ENCODE assay signal across 8 mouse cellular contexts in genomic region chrX:48285006-48285650, GRCm38 (mm10). TPM values are rescaled to one million over a fixed set of nuclear protein-coding genes. Genes with fewer than 3 reads are reported as not detected.
A peak's percentile ranks its signal among the peaks of the same experiment; 100 is the strongest.
DNase-seq lines count a peak whose midpoint lies in the region; ATAC-seq and TF ChIP-seq lines count a peak whose summit lies in the region.

No protein-coding gene starts in this region.

- no peaks in the 10 kb centered on the region for H3K36me3 ChIP-seq in limb, embryonic 11.5 days (ENCODE audit: control insufficient read depth, insufficient read depth, low read length)
- peaks cover 6% of the 10 kb centered on the region; the same call in 1 of the 2 replicates for H3K36me3 ChIP-seq in midbrain, embryonic 12.5 days
- no peaks in the 10 kb centered on the region for H3K36me3 ChIP-seq in spleen, adult 2 months (ENCODE audit: control insufficient read depth, insufficient read depth, low read length)

- H3K4me3 ChIP-seq in cortical plate, adult 2 months (ENCODE audit: insufficient read depth, low read length): peak overlapping the region; percentile 47
- peak overlapping the region; percentile 40 for H3K4me3 ChIP-seq in limb, embryonic 11.5 days (ENCODE audit: low read depth, low read length)
- H3K4me3 ChIP-seq in midbrain, embryonic 12.5 days: peak overlapping the region; percentile 46
- peak overlapping the region; percentile 91 for H3K4me3 ChIP-seq in spleen, adult 2 months (ENCODE audit: extremely low read depth, insufficient read depth, insufficient read length)

- 20% methylated on average over 21 of the region's 42 CpGs for WGBS in limb, embryonic 11.5 days
- 24% methylated on average over 26 of the region's 42 CpGs for WGBS in midbrain, embryonic 12.5 days
- 25% methylated on average over 27 of the region's 42 CpGs for WGBS in spleen, adult 2 months

- peak overlapping the region; percentile 64 for H3K27ac ChIP-seq in cortical plate, adult 2 months (ENCODE audit: insufficient read depth, low read length)
- peak overlapping the region; percentile 79 for H3K27ac ChIP-seq in limb, embryonic 11.5 days (replicated peaks; ENCODE audit: low read depth, low read length)
- peak overlapping the region; percentile 93 for H3K27ac ChIP-seq in midbrain, embryonic 12.5 days (replicated peaks)
- peak overlapping the region; percentile 98 for H3K27ac ChIP-seq in spleen, adult 2 months (ENCODE audit: insufficient read depth, low read length)

- peak; percentile 73 for DNase-seq in layer of hippocampus, adult 11-12 months (ENCODE audit: low spot score)
- DNase-seq in layer of hippocampus, adult 9-10 months (ENCODE audit: low spot score): no peak
- DNase-seq in gastrocnemius, adult 8-10 months (ENCODE audit: low spot score in 2 of 2): peak; percentile 26 to 60
- DNase-seq in induced T-regulatory cell, adult 2 months (ENCODE audit: low read depth): peak; percentile 87
- DNase-seq in limb, embryonic 11.5 days (ENCODE audit: low spot score): peak; percentile 79
- DNase-seq in spleen, adult 2 months (ENCODE audit: low read depth in 1 of 2, low spot score in 2 of 2): peak; percentile 71 to 73

- no peak for TF ChIP-seq CTCF in cortical plate, adult 2 months (IDR thresholded peaks at IDR 0.05; ENCODE audit: extremely low read depth, insufficient read depth, low read length)
- TF ChIP-seq CTCF in spleen, adult 2 months (IDR thresholded peaks at IDR 0.05; ENCODE audit: extremely low read depth, insufficient read depth, insufficient read length, insufficient replicate concordance): no peak

- H3K9ac ChIP-seq in limb, embryonic 11.5 days (ENCODE audit: low read length): peak overlapping the region; percentile 48
- peak overlapping the region; percentile 51 for H3K9ac ChIP-seq in midbrain, embryonic 12.5 days (replicated peaks)

- no peak for TF ChIP-seq POLR2A in cortical plate, adult 2 months (IDR thresholded peaks at IDR 0.05; ENCODE audit: extremely low read depth, insufficient read depth, low read length)
- no peak for TF ChIP-seq POLR2A in spleen, adult 2 months (IDR thresholded peaks at IDR 0.05; ENCODE audit: low read depth, low read length)

- peak; percentile 91 for ATAC-seq in limb, embryonic 11.5 days (ENCODE audit: insufficient number of reproducible peaks, low FRiP score, low TSS enrichment, low read depth)
- ATAC-seq in midbrain, embryonic 12.5 days (ENCODE audit: low FRiP score, low read depth): peak; percentile 89

- no peaks in the 10 kb centered on the region for H3K9me3 ChIP-seq in limb, embryonic 11.5 days (ENCODE audit: control insufficient read depth, low read length)
- H3K9me3 ChIP-seq in midbrain, embryonic 12.5 days: no peaks in the 10 kb centered on the region

- no peaks in the 10 kb centered on the region for H3K4me1 ChIP-seq in cortical plate, adult 2 months (ENCODE audit: control insufficient read depth, insufficient read depth, low read length)
- H3K4me1 ChIP-seq in limb, embryonic 11.5 days (ENCODE audit: control insufficient read depth, insufficient read depth, low read length): no peaks in the 10 kb centered on the region
- no peaks in the 10 kb centered on the region for H3K4me1 ChIP-seq in midbrain, embryonic 12.5 days
- H3K4me1 ChIP-seq in spleen, adult 2 months (ENCODE audit: control insufficient read depth, insufficient read depth, insufficient read length): no peaks in the 10 kb centered on the region

- peak overlapping the region; percentile 52 for H3K4me2 ChIP-seq in limb, embryonic 11.5 days (ENCODE audit: low read depth, severe bottlenecking)
- peak overlapping the region; percentile 53 for H3K4me2 ChIP-seq in midbrain, embryonic 12.5 days (replicated peaks)

- peaks cover 6% of the 10 kb centered on the region; the same call in 1 of the 2 replicates for H3K27me3 ChIP-seq in limb, embryonic 11.5 days (ENCODE audit: control insufficient read depth, insufficient read depth, low read length)
- H3K27me3 ChIP-seq in midbrain, embryonic 12.5 days: 0 out of 2 replicates have a peak, but pooled peaks cover 15% of the 10 kb centered on the region
- no peaks in the 10 kb centered on the region for H3K27me3 ChIP-seq in spleen, adult 2 months (ENCODE audit: control insufficient read depth, insufficient read depth, low read length)

RNA-seq across cellular contexts. Expression of gene Utp14a, which starts 28.5 kb away (rescaled TPM):
- polyA plus RNA-seq in cortical plate, adult 2 months (2012; rRNA removed): 14.3 and 14.5 TPM in 2 replicates
- total RNA-seq in gastrocnemius, adult 8-10 months (2022): 10 to 100 TPM in 3 of 4 experiments, 1 to 10 TPM in 1; 9.5 to 18.7 (median 11.6) TPM
- polyA plus RNA-seq in limb, embryonic 11.5 days (2014; fragmentation: Nextera tagmentation; extraction: Ambion mirVana): 25.4 and 27.3 TPM in 2 replicates
- 18.4 and 22.9 TPM in 2 replicates for polyA plus RNA-seq in midbrain, embryonic 12.5 days (2016; fragmentation: Nextera tagmentation; extraction: Ambion mirVana)
- polyA plus RNA-seq in spleen, adult 2 months (2012; rRNA removed): 2.1 and 2.4 TPM in 2 replicates

RNA-seq across cellular contexts. Expression of gene Bcorl1, which starts 56.0 kb away (rescaled TPM):
- 7.7 and 8.4 TPM in 2 replicates for polyA plus RNA-seq in cortical plate, adult 2 months (2012; rRNA removed)
- total RNA-seq in gastrocnemius, adult 8-10 months (2022): 1 to 10 TPM; 6.2 to 9.3 (median 8.0) TPM
- polyA plus RNA-seq in limb, embryonic 11.5 days (2014; fragmentation: Nextera tagmentation; extraction: Ambion mirVana): 5.3 and 5.4 TPM in 2 replicates
- 6.7 and 8.3 TPM in 2 replicates for polyA plus RNA-seq in midbrain, embryonic 12.5 days (2016; fragmentation: Nextera tagmentation; extraction: Ambion mirVana)
- 3.1 and 3.4 TPM in 2 replicates for polyA plus RNA-seq in spleen, adult 2 months (2012; rRNA removed)

Comparison
In these comparisons a context has a peak if more than half of its experiments do, and no peak if none do; other contexts are left out.
1. H3K4me3 ChIP-seq: peak in every context shown above with its lines; median percentile 91 in spleen, adult 2 months; 47 in cortical plate, adult 2 months; 46 in midbrain, embryonic 12.5 days; 40 in limb, embryonic 11.5 days.